Mouse (Mus musculus) bone marrow macrophage, adult 2 months (primary cell): ENCODE data around the gene Areg.

ENCODE experiments used
- CTCF ChIP-seq: IDR thresholded peaks from 2 replicates; pipeline ENCODE4 v1.5.1; 2012; ENCODE audit warnings: low read depth, mild to moderate bottlenecking, low read length, moderate library complexity
- POLR2A ChIP-seq: IDR thresholded peaks from 2 replicates; pipeline ENCODE4 v1.6.1; 2012; ENCODE audit warnings: mild to moderate bottlenecking, low read depth, low read length, borderline replicate concordance

- TF ChIP-seq CTCF = no peak
- no peak for TF ChIP-seq POLR2A
Observed at GRCm38 (mm10) chr5:91118618-91119017, 20.8 kb upstream of the Areg start.
